Mouse (Mus musculus) stomach, embryonic 14.5 days (tissue): Measurements from ENCODE around the gene Gli1. TPM values are rescaled to one million over a fixed set of nuclear protein-coding genes. Genes with fewer than 3 reads are reported as not detected.

Source experiments
- ATAC-seq: fragments of 200-750 bp; cut with Nextera tagmentation; 2 replicates; pipeline ENCODE4 v1.8.0; 2017; ENCODE audit warnings: low read depth, moderate TSS enrichment; ENCODE audit not compliant: insufficient number of reproducible peaks, insufficient read depth, low FRiP score
- H3K27ac ChIP-seq: fragments of 300-500 bp; sonication (generic); 2 replicates; pipeline ENCODE4 v1.5.1; 2014; ENCODE audit warnings: mild to moderate bottlenecking, low read length, moderate library complexity, mixed read lengths
- H3K27me3 ChIP-seq: fragments of 300-500 bp; sonication (generic); 2 replicates; pipeline ENCODE4 v1.6.1; 2014; ENCODE audit warnings: low read length, control low read depth, mixed read lengths; ENCODE audit not compliant: control insufficient read depth, insufficient read depth
- H3K36me3 ChIP-seq: fragments of 300-500 bp; sonication (generic); 2 replicates; pipeline ENCODE4 v1.6.1; 2014; ENCODE audit warnings: mild to moderate bottlenecking, control low read depth, low read length, moderate library complexity, mixed read lengths; ENCODE audit not compliant: control insufficient read depth, insufficient read depth
- H3K4me1 ChIP-seq: fragments of 300-500 bp; sonication (generic); 2 replicates; pipeline ENCODE4 v1.6.1; 2014; ENCODE audit warnings: low read length, control low read depth, mixed read lengths; ENCODE audit not compliant: control insufficient read depth, insufficient read depth
- H3K4me2 ChIP-seq: fragments of 300-500 bp; sonication (generic); replicated peaks from 2 replicates; pipeline ENCODE4 v1.6.1; 2014; ENCODE audit warnings: low read depth, low read length, control low read depth
- H3K4me3 ChIP-seq: fragments of 300-500 bp; sonication (generic); 2 replicates; pipeline ENCODE4 v1.5.1; 2014; ENCODE audit warnings: low read depth, low read length, control low read depth
- H3K9ac ChIP-seq: fragments of 300-500 bp; sonication (generic); replicated peaks from 2 replicates; pipeline ENCODE4 v1.6.1; 2014; ENCODE audit warnings: low read depth, mild to moderate bottlenecking, control low read depth, low read length, moderate library complexity, mixed read lengths
- H3K9me3 ChIP-seq: fragments of 300-500 bp; sonication (generic); 2 replicates; pipeline ENCODE4 v1.6.1; 2016; ENCODE audit warnings: low read depth, low read length, control low read depth; ENCODE audit not compliant: control insufficient read depth
- WGBS: fragments of 180-500 bp; shearing (Covaris S2); extraction: QIAGEN DNeasy Blood & Tissue Kit; methylation state at CpG from one replicate; pipeline ENCODE4 v1.1.7; 2014; 5-methylcytosine and 5-hydroxymethylcytosine counted together
- polyA plus RNA-seq: library from polyadenylated mRNA; unstranded; fragments of >200 nt; fragmentation: Nextera tagmentation; extraction: Ambion mirVana; gene quantifications from 2 replicates; pipeline ENCODE4 v1.2.1, GENCODE M21; 2014

Gli1 gene
- polyA plus RNA-seq, 1 experiment from 2014 or later, result 17.6 TPM

DNA sequence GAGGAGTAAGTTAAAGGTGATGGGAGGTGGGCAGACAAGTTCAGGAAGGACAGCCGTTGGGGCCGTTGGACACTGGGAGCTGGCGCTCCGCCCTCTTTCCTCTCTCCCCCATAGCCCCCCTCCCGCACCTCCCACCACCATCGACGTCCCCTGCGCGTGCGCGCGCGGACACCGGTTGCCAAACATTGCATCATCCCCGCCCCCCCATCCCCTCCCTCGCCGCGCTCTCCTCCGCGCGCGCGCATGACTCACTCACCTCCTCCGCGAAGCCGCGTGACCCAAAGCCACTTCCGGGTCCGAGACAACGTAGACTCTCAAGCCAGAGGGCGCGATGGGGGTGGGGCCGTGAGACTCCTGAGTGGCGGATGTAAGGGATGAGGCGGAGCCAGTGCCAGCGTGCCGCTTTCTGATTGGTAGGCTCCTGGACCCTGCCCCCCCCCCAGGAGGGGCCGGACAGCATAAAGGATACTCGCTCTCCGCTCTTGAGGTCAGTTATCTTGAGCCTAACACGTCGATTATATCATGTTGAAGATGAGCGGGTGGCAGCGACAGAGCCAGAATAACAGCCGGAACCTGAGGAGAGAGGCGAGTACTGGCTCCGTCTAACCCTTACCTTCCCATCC lies 51.4 kb downstream of the Gli1 start:
- Histone ChIP-seq H3K9me3 (no peaks in the 10 kb centered on the region), H3K27ac (peak overlapping the region; percentile 98), H3K4me1 (peaks cover 48% of the 10 kb centered on the region), H3K27me3 (no peaks in the 10 kb centered on the region), H3K4me3 (peak overlapping the region; percentile 64), H3K4me2 (peak overlapping the region; percentile 96), H3K36me3 (peaks cover 41% of the 10 kb centered on the region), H3K9ac (peak overlapping the region; percentile 50)
- under 1% methylated on average over 41 of the region's 47 CpGs for WGBS
- ATAC-seq, result peak; percentile 92

DNA sequence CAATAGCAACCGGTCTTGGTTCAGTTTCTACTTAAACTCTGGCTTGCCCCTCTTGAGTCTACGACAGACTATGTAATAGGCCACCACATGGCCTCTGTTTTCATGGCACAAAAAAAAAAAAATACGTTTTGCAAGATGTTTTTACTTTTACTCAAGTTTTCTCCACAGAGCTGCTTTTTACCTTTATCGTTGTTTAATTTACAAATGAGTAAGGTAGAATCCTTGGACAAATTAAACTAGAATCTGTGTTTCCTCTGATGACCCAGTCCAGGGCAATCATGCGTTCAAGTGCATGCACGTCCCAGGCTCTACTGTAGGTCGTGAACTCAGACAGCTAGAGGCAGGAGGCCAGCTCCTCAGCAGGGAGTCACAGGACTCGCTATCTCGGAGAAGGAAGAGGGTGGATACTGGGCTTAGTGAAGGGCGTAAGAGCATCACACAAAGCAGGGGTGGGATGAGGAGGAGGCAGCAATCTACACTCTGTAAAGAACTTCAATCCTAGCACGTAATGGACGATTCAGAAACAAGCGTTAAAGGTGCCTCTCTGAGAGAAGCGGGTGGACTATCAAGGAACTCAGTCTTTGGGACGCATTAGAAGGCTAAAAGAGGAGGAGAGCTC lies 52.1 kb downstream of the Gli1 start:
- Histone ChIP-seq H3K9me3 (no peaks in the 10 kb centered on the region), H3K36me3 (peaks cover 41% of the 10 kb centered on the region), H3K4me1 (peaks cover 49% of the 10 kb centered on the region), H3K27me3 (no peaks in the 10 kb centered on the region), H3K9ac (peak overlapping the region; percentile 54), H3K27ac (peak overlapping the region; percentile 98), H3K4me3 (peak overlapping the region; percentile 64), H3K4me2 (peak overlapping the region; percentile 96)
- ATAC-seq, result peak; percentile 11; the same call in 1 of the 2 replicates
- WGBS, result under 1% methylated on average over 15 of the region's 15 CpGs

DNA sequence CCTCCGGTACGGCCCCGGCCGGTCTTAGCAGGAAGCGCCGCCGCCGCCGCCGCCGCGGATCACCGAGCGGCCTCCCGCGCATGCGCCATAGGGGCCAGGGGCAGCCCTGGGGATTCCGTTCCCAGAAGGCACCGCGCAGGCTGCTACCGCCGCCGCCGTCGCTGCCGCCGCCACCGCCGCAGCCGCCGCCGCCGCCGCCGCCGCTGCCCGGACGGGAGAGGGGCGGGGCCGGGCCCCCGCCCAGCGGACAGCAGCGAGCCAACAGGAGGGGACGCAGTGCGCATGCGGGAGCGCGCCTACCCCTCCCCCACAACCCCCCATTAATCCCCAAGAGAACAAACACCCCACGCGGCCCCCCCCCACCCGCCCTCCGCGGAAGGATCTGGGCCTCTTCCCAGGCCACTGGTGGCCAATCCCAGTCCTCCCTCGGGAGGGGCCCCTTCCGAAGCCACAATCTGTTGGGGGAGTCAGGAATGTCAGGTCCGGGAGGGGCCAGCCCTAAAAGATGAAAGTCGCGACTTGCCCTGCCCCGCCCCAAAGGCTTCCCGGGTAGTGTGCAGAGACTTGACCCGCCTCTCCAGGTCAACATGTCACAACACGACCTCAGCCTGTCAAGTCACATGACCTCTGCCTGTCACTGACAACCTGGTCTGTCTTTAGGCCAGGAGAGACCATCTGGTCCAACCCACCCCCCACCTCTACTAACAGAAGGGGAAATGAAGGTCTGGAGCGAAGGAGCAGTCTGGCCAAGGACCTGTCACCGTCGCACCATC lies 52.8 kb downstream of the Gli1 start, which contains the start of gene Mbd6:
Gene Mbd6, minus strand, starts transcription at position 219 of the 773 bp plus-strand sequence.
- H3K36me3 ChIP-seq, result peaks cover 42% of the 10 kb centered on the region
- no peaks in the 10 kb centered on the region for H3K9me3 ChIP-seq
- H3K4me1 ChIP-seq, result peaks cover 49% of the 10 kb centered on the region
- peak within 1 kb of the TSS; percentile 54 for H3K9ac ChIP-seq
- peak; percentile 20 for ATAC-seq
- WGBS, result under 1% methylated on average over 33 of the region's 65 CpGs
- peak within 1 kb of the TSS; percentile 98 for H3K27ac ChIP-seq
- H3K4me2 ChIP-seq, result peak within 1 kb of the TSS; percentile 96
- H3K27me3 ChIP-seq, result no peaks in the 10 kb centered on the region
- peak within 1 kb of the TSS; percentile 64 for H3K4me3 ChIP-seq

DNA sequence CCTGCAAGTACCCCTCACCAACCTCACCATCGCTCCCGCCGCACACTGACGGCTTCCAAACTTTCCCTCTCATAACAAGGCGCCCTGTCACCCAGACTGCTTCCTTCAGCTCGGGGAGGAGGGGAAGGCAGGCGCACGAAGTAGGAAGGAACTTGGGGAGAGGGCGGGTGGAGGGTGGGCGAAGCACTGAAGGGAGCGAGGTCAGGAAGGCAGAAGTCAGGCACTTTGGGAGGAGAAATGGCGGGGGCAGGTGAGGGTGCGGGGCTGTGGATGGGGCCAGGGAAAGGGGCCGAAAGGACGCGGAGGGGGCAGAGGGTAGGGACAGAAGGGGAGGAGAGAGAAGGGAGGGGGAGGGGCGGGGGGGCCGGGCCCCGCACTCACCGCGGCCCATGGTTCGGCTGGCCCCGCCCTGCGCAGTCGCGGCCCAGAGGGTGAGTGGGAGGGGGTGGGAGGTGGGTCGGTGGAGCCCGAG lies 53.4 kb downstream of the Gli1 start:
- 2% methylated on average over 28 of the region's 28 CpGs for WGBS
- Histone ChIP-seq H3K27ac (peak overlapping the region; percentile 98), H3K9me3 (no peaks in the 10 kb centered on the region), H3K4me2 (peak overlapping the region; percentile 96), H3K36me3 (peaks cover 44% of the 10 kb centered on the region), H3K4me1 (peaks cover 49% of the 10 kb centered on the region), H3K27me3 (no peaks in the 10 kb centered on the region), H3K9ac (peak overlapping the region; percentile 54), H3K4me3 (peak overlapping the region; percentile 64)
- ATAC-seq, result peak; percentile 19; the same call in 1 of the 2 replicates

DNA sequence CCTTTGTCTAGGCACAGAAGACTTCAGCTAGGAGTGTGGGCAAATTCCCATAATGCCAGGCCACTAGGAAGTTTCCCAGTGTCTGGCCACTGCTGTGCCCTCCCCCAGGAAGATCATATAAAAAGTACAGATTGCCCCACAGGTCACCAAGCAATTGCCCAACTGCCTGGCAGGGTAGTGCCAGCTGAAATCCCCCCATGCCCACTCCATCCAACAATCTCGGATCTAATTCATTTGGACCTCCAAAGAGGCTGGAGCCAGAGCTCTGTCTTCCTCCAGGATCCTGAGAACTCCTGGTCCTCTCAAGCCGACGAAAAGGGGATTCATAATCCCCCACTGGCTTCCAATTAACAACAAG lies 53.9 kb downstream of the Gli1 start:
- Histone ChIP-seq H3K9me3 (no peaks in the 10 kb centered on the region), H3K9ac (peak overlapping the region; percentile 54), H3K4me1 (peaks cover 45% of the 10 kb centered on the region), H3K4me2 (peak overlapping the region; percentile 96), H3K36me3 (peaks cover 45% of the 10 kb centered on the region), H3K4me3 (peak overlapping the region; percentile 64), H3K27ac (peak overlapping the region; percentile 98), H3K27me3 (no peaks in the 10 kb centered on the region)
- no peak for ATAC-seq
- WGBS, result 0% methylated on average over 3 of the region's 3 CpGs

DNA sequence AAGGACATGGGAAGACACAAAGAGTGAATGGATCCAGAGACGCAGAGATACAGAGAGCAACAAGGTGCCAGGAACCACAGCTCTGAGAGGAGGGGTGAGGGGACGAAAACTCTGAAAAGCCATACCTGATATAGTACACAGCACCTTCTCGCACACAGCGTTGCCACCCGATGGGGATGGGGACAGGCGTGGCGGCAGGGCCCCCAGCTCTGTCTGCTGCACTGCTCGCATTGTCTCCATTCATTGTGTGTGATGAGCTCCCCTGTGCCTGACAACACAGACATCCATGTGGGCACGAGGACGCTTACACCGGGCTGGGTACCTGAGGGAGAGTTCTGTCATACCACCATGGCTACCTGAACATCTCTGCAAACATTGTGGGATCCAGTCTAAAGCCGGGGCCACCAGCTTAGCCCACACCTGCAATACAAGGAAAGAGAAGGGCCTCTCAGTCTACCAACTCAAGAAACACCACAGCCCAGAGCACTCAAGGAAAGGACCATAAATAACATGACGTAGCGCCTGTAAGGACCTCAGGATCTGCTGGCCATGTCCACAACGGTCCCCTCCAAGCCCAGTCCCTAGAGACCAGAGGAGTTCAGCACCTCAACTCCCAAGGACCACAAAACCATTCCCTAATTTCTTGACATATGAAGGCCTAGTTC lies 54.4 kb downstream of the Gli1 start:
- Histone ChIP-seq H3K9ac (peak overlapping the region; percentile 54), H3K9me3 (no peaks in the 10 kb centered on the region), H3K27me3 (no peaks in the 10 kb centered on the region), H3K4me2 (peak overlapping the region; percentile 96), H3K36me3 (peaks cover 51% of the 10 kb centered on the region), H3K4me3 (peak overlapping the region; percentile 64), H3K27ac (peak overlapping the region; percentile 98; the same call in 1 of the 2 replicates), H3K4me1 (peaks cover 42% of the 10 kb centered on the region)
- no peak for ATAC-seq
- WGBS, result 60% methylated on average over 15 of the region's 15 CpGs

DNA sequence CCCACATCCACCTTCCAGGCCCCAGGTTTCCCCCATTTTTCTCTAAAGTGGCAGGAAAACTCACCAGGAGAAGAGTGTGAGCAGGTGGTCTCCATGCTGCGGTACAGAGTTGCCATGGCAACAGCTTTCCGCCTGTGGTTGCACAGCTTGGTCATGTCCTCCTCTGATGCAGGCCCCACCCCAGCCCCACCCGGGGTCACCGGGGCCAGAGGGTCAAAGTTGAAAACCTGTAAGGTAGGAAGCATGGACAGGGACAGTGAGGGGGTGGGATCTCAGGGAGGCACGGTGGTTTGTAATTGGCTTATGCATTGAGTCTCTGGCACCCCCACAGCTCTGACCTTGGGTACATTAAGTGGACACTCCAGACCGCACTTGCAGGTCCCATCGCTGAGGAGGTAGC lies 55.0 kb downstream of the Gli1 start:
- Histone ChIP-seq H3K36me3 (peaks cover 57% of the 10 kb centered on the region), H3K4me3 (no peak overlapping the region), H3K4me2 (peak overlapping the region; percentile 96), H3K4me1 (peaks cover 36% of the 10 kb centered on the region), H3K9me3 (no peaks in the 10 kb centered on the region), H3K9ac (no peak overlapping the region), H3K27me3 (no peaks in the 10 kb centered on the region), H3K27ac (no peak overlapping the region)
- no peak for ATAC-seq
- WGBS, result 32% methylated on average over 7 of the region's 7 CpGs

DNA sequence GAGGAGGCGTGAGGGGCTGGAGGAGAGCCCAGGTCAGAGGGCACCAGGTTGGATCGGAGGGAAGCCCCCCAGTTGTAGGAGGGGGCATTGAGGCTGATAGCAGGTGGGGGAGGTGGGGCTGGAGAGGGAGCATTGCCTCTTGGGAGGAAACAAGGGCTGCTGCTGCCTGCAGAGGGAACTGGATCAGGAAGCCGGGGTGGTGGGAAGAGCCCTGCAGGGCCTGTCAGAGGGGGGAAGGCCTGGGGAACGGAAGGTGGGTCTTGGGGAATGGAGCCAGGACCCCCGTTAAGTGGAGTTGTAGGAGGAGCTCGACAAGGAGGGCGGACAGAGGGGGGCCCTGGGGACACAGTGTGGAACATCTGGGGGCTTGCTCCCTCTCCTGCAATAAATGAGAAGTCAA lies 55.6 kb downstream of the Gli1 start:
- H3K4me3 ChIP-seq, result no peak overlapping the region
- ATAC-seq, result no peak
- H3K9ac ChIP-seq, result no peak overlapping the region; the same call in 1 of the 2 replicates
- no peaks in the 10 kb centered on the region for H3K9me3 ChIP-seq
- H3K4me2 ChIP-seq, result peak overlapping the region; percentile 96; the same call in 1 of the 2 replicates
- no peaks in the 10 kb centered on the region for H3K27me3 ChIP-seq
- WGBS, result 65% methylated on average over 7 of the region's 7 CpGs
- H3K36me3 ChIP-seq, result peaks cover 63% of the 10 kb centered on the region
- H3K27ac ChIP-seq, result no peak overlapping the region
- H3K4me1 ChIP-seq, result peaks cover 32% of the 10 kb centered on the region
